ENCODE assay signal across 8 mouse cellular contexts in the genomic region with DNA sequence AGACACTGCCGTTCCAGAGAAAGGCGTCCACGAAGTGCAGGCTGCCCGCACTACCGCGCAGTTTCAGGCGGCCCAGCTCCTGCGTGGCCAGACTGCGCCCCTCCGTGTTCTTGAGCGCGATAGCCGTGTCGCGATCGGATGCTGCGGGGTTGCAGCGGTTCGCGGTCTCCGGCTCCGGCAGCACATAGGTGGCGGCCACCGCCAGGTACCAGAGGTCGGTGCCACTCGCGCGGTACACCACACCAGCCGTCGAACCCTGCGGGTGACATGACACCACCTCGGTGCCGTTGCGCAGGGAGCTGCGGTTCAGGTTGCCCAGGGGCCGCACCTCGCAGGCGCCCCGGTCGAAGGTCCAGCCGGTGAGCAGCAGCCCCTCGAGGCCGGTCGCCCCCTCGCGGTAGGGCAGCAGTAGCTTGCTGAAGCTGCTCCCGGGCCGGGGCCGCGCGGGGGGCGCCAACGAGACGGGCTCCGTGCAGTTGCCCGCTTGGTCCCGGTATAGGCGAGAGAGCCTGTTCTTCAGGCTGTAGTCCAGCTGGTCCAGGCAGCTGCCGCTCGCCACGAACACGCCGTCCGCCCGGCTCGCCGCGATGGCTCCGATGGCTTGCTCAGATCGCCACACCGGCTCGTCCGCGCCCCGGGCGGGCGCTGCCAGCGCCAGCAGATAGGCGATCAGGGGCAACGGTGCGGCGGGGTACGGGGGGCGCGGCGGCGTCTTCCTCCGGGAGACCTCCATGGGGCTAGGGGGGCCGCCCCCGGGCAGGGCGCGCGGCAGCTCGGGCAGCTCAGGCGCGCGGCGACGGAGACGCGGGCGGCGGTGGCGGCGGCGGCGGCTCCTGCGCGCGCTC. TPM values are rescaled to one million over a fixed set of nuclear protein-coding genes. Genes with fewer than 3 reads are reported as not detected.
DNase-seq lines count a peak whose midpoint lies in the region; ATAC-seq and TF ChIP-seq lines count a peak whose summit lies in the region.

No protein-coding gene starts in this region.

- no peak for TF ChIP-seq EP300 in liver, postnatal 0 days (IDR thresholded peaks at IDR 0.05; ENCODE audit: low read depth)

- WGBS in embryonic facial prominence, embryonic 14.5 days = 0% methylated on average over 45 of the region's 110 CpGs
- under 1% methylated on average over 89 of the region's 110 CpGs for WGBS in heart, embryonic 11.5 days (ENCODE audit: insufficient replicate concordance)
- 2% methylated on average over 80 of the region's 110 CpGs for WGBS in liver, postnatal 0 days (ENCODE audit: insufficient replicate concordance)
- under 1% methylated on average over 92 of the region's 110 CpGs for WGBS in neural tube, embryonic 14.5 days

- no peak overlapping the region for H3K27ac ChIP-seq in embryonic facial prominence, embryonic 14.5 days (replicated peaks; ENCODE audit: low read depth, low read length)
- H3K27ac ChIP-seq in heart, embryonic 11.5 days (ENCODE audit: low read depth, low read length) = peak overlapping the region; percentile 46; the same call in 1 of the 2 replicates
- peak overlapping the region; percentile 69 for H3K27ac ChIP-seq in liver, postnatal 0 days (ENCODE audit: low read depth)
- H3K27ac ChIP-seq in neural tube, embryonic 14.5 days (ENCODE audit: low read depth, low read length) = peak overlapping the region; percentile 92

- peak; percentile 62 for TF ChIP-seq CTCF in liver, postnatal 0 days (IDR thresholded peaks at IDR 0.05; ENCODE audit: low read depth)

- H3K9ac ChIP-seq in embryonic facial prominence, embryonic 14.5 days (ENCODE audit: low read depth, low read length) = peak overlapping the region; percentile 74
- H3K9ac ChIP-seq in heart, embryonic 11.5 days (ENCODE audit: low read depth, low read length) = peak overlapping the region; percentile 75
- H3K9ac ChIP-seq in liver, postnatal 0 days (replicated peaks) = peak overlapping the region; percentile 74
- peak overlapping the region; percentile 90 for H3K9ac ChIP-seq in neural tube, embryonic 14.5 days (replicated peaks; ENCODE audit: low read depth, low read length)

- H3K4me2 ChIP-seq in embryonic facial prominence, embryonic 14.5 days (ENCODE audit: low read depth, low read length) = peak overlapping the region; percentile 97
- H3K4me2 ChIP-seq in heart, embryonic 11.5 days = peak overlapping the region; percentile 96
- peak overlapping the region; percentile 94 for H3K4me2 ChIP-seq in liver, postnatal 0 days (ENCODE audit: low read depth, low read length)
- H3K4me2 ChIP-seq in neural tube, embryonic 14.5 days (ENCODE audit: low read depth, low read length) = peak overlapping the region; percentile 76

- DNase-seq in urinary bladder, adult 2 months (ENCODE audit: low spot score) = peak; percentile 40
- DNase-seq in urinary bladder, postnatal 10 days (ENCODE audit: low spot score) = no peak
- peak; percentile 48 for DNase-seq in embryonic facial prominence, embryonic 14.5 days (ENCODE audit: low spot score)
- peak; percentile 19 to 48 for DNase-seq in kidney, postnatal 25 days
- DNase-seq in liver, postnatal 0 days = peak; percentile 74
- peak; percentile 80 for DNase-seq in testis, postnatal 10 days (ENCODE audit: low spot score)

- peaks cover 46% of the 10 kb centered on the region for H3K27me3 ChIP-seq in embryonic facial prominence, embryonic 14.5 days (replicated peaks; ENCODE audit: control insufficient read depth, insufficient read depth, low read length)
- peaks cover 41% of the 10 kb centered on the region for H3K27me3 ChIP-seq in heart, embryonic 11.5 days (ENCODE audit: control insufficient read depth, insufficient read depth, low read length)
- H3K27me3 ChIP-seq in liver, postnatal 0 days (ENCODE audit: insufficient read depth, low read length) = peaks cover 46% of the 10 kb centered on the region
- H3K27me3 ChIP-seq in neural tube, embryonic 14.5 days (ENCODE audit: control insufficient read depth, insufficient read depth, low read length) = peaks cover 2% of the 10 kb centered on the region; the same call in 1 of the 2 replicates

- H3K4me3 ChIP-seq in embryonic facial prominence, embryonic 14.5 days (ENCODE audit: low read depth, low read length) = peak overlapping the region; percentile 74
- peak overlapping the region; percentile 79 for H3K4me3 ChIP-seq in heart, embryonic 11.5 days (ENCODE audit: low read depth, low read length)
- H3K4me3 ChIP-seq in liver, postnatal 0 days (ENCODE audit: low read depth, low read length) = peak overlapping the region; percentile 77
- peak overlapping the region; percentile 81 for H3K4me3 ChIP-seq in neural tube, embryonic 14.5 days (ENCODE audit: low read depth, low read length)

- H3K4me1 ChIP-seq in embryonic facial prominence, embryonic 14.5 days (ENCODE audit: control insufficient read depth, insufficient read depth, low read length) = peaks cover 7% of the 10 kb centered on the region; the same call in 1 of the 2 replicates
- H3K4me1 ChIP-seq in heart, embryonic 11.5 days (ENCODE audit: control insufficient read depth, insufficient read depth, low read length) = peaks cover 11% of the 10 kb centered on the region
- H3K4me1 ChIP-seq in liver, postnatal 0 days (ENCODE audit: insufficient read depth) = peaks cover 35% of the 10 kb centered on the region
- peaks cover 27% of the 10 kb centered on the region; the same call in 1 of the 2 replicates for H3K4me1 ChIP-seq in neural tube, embryonic 14.5 days (ENCODE audit: control insufficient read depth, insufficient read depth, low read length)

- ATAC-seq in embryonic facial prominence, embryonic 14.5 days (ENCODE audit: low read depth) = peak; percentile 17
- peak; percentile 25; the same call in 1 of the 2 replicates for ATAC-seq in heart, embryonic 11.5 days (replicated peaks; ENCODE audit: insufficient number of reproducible peaks, low FRiP score, low TSS enrichment)
- peak; percentile 28 for ATAC-seq in liver, postnatal 0 days
- ATAC-seq in neural tube, embryonic 14.5 days (ENCODE audit: low read depth) = peak; percentile 39

- no peaks in the 10 kb centered on the region for H3K9me3 ChIP-seq in embryonic facial prominence, embryonic 14.5 days (ENCODE audit: control insufficient read depth, low read length)
- no peaks in the 10 kb centered on the region for H3K9me3 ChIP-seq in heart, embryonic 11.5 days (replicated peaks; ENCODE audit: control insufficient read depth, low read length)
- H3K9me3 ChIP-seq in liver, postnatal 0 days (ENCODE audit: low read length) = no peaks in the 10 kb centered on the region
- H3K9me3 ChIP-seq in neural tube, embryonic 14.5 days (ENCODE audit: control insufficient read depth, low read length) = no peaks in the 10 kb centered on the region

- H3K36me3 ChIP-seq in embryonic facial prominence, embryonic 14.5 days (ENCODE audit: control insufficient read depth, insufficient read depth, low read length) = no peaks in the 10 kb centered on the region
- no peaks in the 10 kb centered on the region for H3K36me3 ChIP-seq in heart, embryonic 11.5 days (ENCODE audit: control insufficient read depth, insufficient read depth, low read length)
- no peaks in the 10 kb centered on the region for H3K36me3 ChIP-seq in liver, postnatal 0 days (replicated peaks; ENCODE audit: insufficient read depth, low read length)
- no peaks in the 10 kb centered on the region for H3K36me3 ChIP-seq in neural tube, embryonic 14.5 days (ENCODE audit: control insufficient read depth, insufficient read depth, low read length)

RNA-seq across cellular contexts. Expression of gene Plxnc1, which starts 0.6 kb away (rescaled TPM):
- 1.0 and 1.6 TPM in 2 replicates for polyA plus RNA-seq in urinary bladder, adult 2 months (2012; rRNA removed)
- 3.7 and 4.3 TPM in 2 replicates for polyA plus RNA-seq in embryonic facial prominence, embryonic 14.5 days (2014; fragmentation: Nextera tagmentation; extraction: Ambion mirVana)
- 6.7 and 7.1 TPM in 2 replicates for polyA plus RNA-seq in heart, embryonic 11.5 days (2014; fragmentation: Nextera tagmentation; extraction: Ambion mirVana)
- polyA plus RNA-seq in liver, postnatal 0 days (2015; fragmentation: Nextera tagmentation; extraction: Ambion mirVana) = 2.7 and 2.8 TPM in 2 replicates
- polyA plus RNA-seq in neural tube, embryonic 14.5 days (2014; fragmentation: Nextera tagmentation; extraction: Ambion mirVana) = 13.3 and 15.7 TPM in 2 replicates
